9 mouse cellular contexts compared by ENCODE assay signal in the genomic region with DNA sequence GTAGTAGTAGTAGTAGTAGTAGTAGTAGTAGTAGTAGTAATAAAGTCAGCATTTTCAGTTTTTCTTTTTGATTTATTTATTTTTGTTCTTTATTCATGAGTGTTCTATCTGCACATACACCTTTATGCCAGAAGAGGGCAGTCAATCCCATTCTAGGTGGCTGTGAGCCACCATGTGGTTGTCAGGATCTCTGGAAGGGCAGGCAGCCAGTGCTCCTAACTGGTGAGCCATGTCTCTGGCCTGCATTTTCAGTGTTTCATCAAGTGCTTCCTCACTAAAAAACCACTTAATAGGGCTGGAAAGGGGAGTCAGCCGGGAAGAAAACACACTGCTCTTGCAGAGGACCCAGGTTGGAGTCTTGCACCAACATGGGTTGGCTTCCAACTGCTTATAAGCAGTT. TPM values are rescaled to one million over a fixed set of nuclear protein-coding genes. Genes with fewer than 3 reads are reported as not detected.
DNase-seq lines count a peak whose midpoint lies in the region; ATAC-seq and TF ChIP-seq lines count a peak whose summit lies in the region.
"Had no signal": no experiment of that assay in that cellular context is flagged by ENCODE, and none has a peak within 500 bp of the region (broad histone marks: within the 10 kb centered on the region; RNA-seq: fewer than 3 reads in every experiment).

No protein-coding gene starts in this region.

- H3K4me3 ChIP-seq in liver, embryonic 12.5 days = no peak overlapping the region
- no peak overlapping the region for H3K4me3 ChIP-seq in embryonic facial prominence, embryonic 14.5 days (ENCODE audit: low read depth, low read length)
- no peak overlapping the region for H3K4me3 ChIP-seq in heart, embryonic 16.5 days (ENCODE audit: low read length)
- no peak overlapping the region for H3K4me3 ChIP-seq in testis, adult 2 months (ENCODE audit: control insufficient read depth, low read depth, low read length)
- H3K4me3 ChIP-seq: embryonic facial prominence, embryonic 12.5 days had no signal

- no peak overlapping the region for H3K9ac ChIP-seq in liver, embryonic 12.5 days
- H3K9ac ChIP-seq in embryonic facial prominence, embryonic 14.5 days (ENCODE audit: low read depth, low read length) = no peak overlapping the region
- no peak overlapping the region for H3K9ac ChIP-seq in heart, embryonic 16.5 days (ENCODE audit: low read length)
- H3K9ac ChIP-seq: embryonic facial prominence, embryonic 12.5 days had no signal

- peaks cover 22% of the 10 kb centered on the region for H3K4me1 ChIP-seq in liver, embryonic 12.5 days
- H3K4me1 ChIP-seq in embryonic facial prominence, embryonic 14.5 days (ENCODE audit: control insufficient read depth, insufficient read depth, low read length) = no peaks in the 10 kb centered on the region
- peaks cover 16% of the 10 kb centered on the region for H3K4me1 ChIP-seq in heart, embryonic 16.5 days (ENCODE audit: control insufficient read depth, insufficient read depth, low read length)
- H3K4me1 ChIP-seq in testis, adult 2 months (ENCODE audit: control insufficient read depth, insufficient read depth, low read length) = peaks cover 4% of the 10 kb centered on the region; the same call in 1 of the 2 replicates
- H3K4me1 ChIP-seq: embryonic facial prominence, embryonic 12.5 days had no signal

- TF ChIP-seq CTCF in testis, adult 2 months (IDR thresholded peaks at IDR 0.05; ENCODE audit: control insufficient read depth, insufficient read depth, insufficient replicate concordance, low read depth, low read length) = peak; percentile 38; the same call in 1 of the 2 replicates

- peak; percentile 51 for DNase-seq in liver
- peak; percentile 79 for DNase-seq in adrenal gland, postnatal 14 days
- peak; percentile 68 for DNase-seq in embryonic facial prominence, embryonic 14.5 days (ENCODE audit: low spot score)
- peak; percentile 20 to 45 for DNase-seq in layer of hippocampus, postnatal 25 days (ENCODE audit: extremely low spot score in 1 of 2, low spot score in 1 of 2)

- no peak overlapping the region for H3K4me2 ChIP-seq in liver, embryonic 12.5 days
- no peak overlapping the region for H3K4me2 ChIP-seq in embryonic facial prominence, embryonic 14.5 days (ENCODE audit: low read depth, low read length)
- no peak overlapping the region for H3K4me2 ChIP-seq in heart, embryonic 16.5 days (ENCODE audit: low read depth, low read length)
- H3K4me2 ChIP-seq: embryonic facial prominence, embryonic 12.5 days had no signal

- no peak for ATAC-seq in liver, embryonic 12.5 days
- peak; percentile 45; the same call in 1 of the 2 replicates for ATAC-seq in embryonic facial prominence, embryonic 14.5 days (ENCODE audit: low read depth)
- ATAC-seq in heart, embryonic 16.5 days (replicated peaks; ENCODE audit: extremely low read depth, insufficient read depth, low FRiP score) = no peak
- ATAC-seq in megakaryocyte-erythroid progenitor cell, adult 5-6 weeks (replicated peaks; ENCODE audit: low FRiP score, low TSS enrichment, poor library complexity, severe bottlenecking) = peak; percentile 69

- H3K27ac ChIP-seq in liver, embryonic 12.5 days = no peak overlapping the region
- H3K27ac ChIP-seq in embryonic facial prominence, embryonic 14.5 days (replicated peaks; ENCODE audit: low read depth, low read length) = no peak overlapping the region
- peak overlapping the region; percentile 66 for H3K27ac ChIP-seq in heart, embryonic 16.5 days (ENCODE audit: low read length)
- no peak overlapping the region for H3K27ac ChIP-seq in testis, adult 2 months (ENCODE audit: control insufficient read depth, insufficient read depth, low read depth, low read length)
- H3K27ac ChIP-seq: embryonic facial prominence, embryonic 12.5 days had no signal

- TF ChIP-seq POLR2A in testis, adult 2 months (IDR thresholded peaks at IDR 0.05; ENCODE audit: control insufficient read depth, low read depth, low read length) = no peak

- 31% methylated on average over 1 of the region's 1 CpGs for WGBS in liver, embryonic 12.5 days (ENCODE audit: insufficient replicate concordance)
- WGBS in embryonic facial prominence, embryonic 14.5 days = 18% methylated on average over 1 of the region's 1 CpGs
- WGBS in heart, embryonic 16.5 days = 24% methylated on average over 1 of the region's 1 CpGs

- H3K36me3 ChIP-seq in liver, embryonic 12.5 days = peaks cover 1% of the 10 kb centered on the region
- peaks cover 21% of the 10 kb centered on the region for H3K36me3 ChIP-seq in embryonic facial prominence, embryonic 14.5 days (ENCODE audit: control insufficient read depth, insufficient read depth, low read length)
- peaks cover 4% of the 10 kb centered on the region for H3K36me3 ChIP-seq in heart, embryonic 16.5 days (ENCODE audit: control insufficient read depth, insufficient read depth)
- peaks cover under 1% of the 10 kb centered on the region; the same call in 1 of the 2 replicates for H3K36me3 ChIP-seq in testis, adult 2 months (ENCODE audit: control insufficient read depth, insufficient read depth, low read length)

- H3K27me3 ChIP-seq in liver, embryonic 12.5 days (replicated peaks) = no peaks in the 10 kb centered on the region
- no peaks in the 10 kb centered on the region for H3K27me3 ChIP-seq in embryonic facial prominence, embryonic 14.5 days (replicated peaks; ENCODE audit: control insufficient read depth, insufficient read depth, low read length)
- no peaks in the 10 kb centered on the region for H3K27me3 ChIP-seq in heart, embryonic 16.5 days (ENCODE audit: control insufficient read depth, insufficient read depth, low read length)
- H3K27me3 ChIP-seq in testis, adult 2 months (ENCODE audit: control insufficient read depth, insufficient read depth, low read length) = no peaks in the 10 kb centered on the region
- H3K27me3 ChIP-seq: embryonic facial prominence, embryonic 12.5 days had no signal

- H3K9me3 ChIP-seq in liver, embryonic 12.5 days (replicated peaks) = no peaks in the 10 kb centered on the region
- no peaks in the 10 kb centered on the region for H3K9me3 ChIP-seq in embryonic facial prominence, embryonic 14.5 days (ENCODE audit: control insufficient read depth, low read length)
- no peaks in the 10 kb centered on the region for H3K9me3 ChIP-seq in heart, embryonic 16.5 days (replicated peaks; ENCODE audit: control insufficient read depth, low read length)
- H3K9me3 ChIP-seq: embryonic facial prominence, embryonic 12.5 days had no signal

RNA-seq across cellular contexts. Expression of a gene that starts 10.9 kb away (rescaled TPM):
- polyA plus RNA-seq in liver, embryonic 12.5 days (2016; fragmentation: Nextera tagmentation; extraction: Ambion mirVana) = 37.2 and 38.4 TPM in 2 replicates
- 57.0 and 60.7 TPM in 2 replicates for total RNA-seq in adrenal gland, postnatal 14 days (2021)
- 83.7 and 94.0 TPM in 2 replicates for polyA plus RNA-seq in embryonic facial prominence, embryonic 14.5 days (2014; fragmentation: Nextera tagmentation; extraction: Ambion mirVana)
- 95.6 and 101 TPM in 2 replicates for polyA plus RNA-seq in heart, embryonic 16.5 days (2015; fragmentation: Nextera tagmentation; extraction: Ambion mirVana)
- total RNA-seq in layer of hippocampus, postnatal 25 days (2021) = 100 to 1,000 TPM; 123 to 127 TPM
- 14.2 and 17.8 TPM in 2 replicates for total RNA-seq in megakaryocyte-erythroid progenitor cell, adult 5-6 weeks (2014; fragmentation: Nextera tagmentation)
- total RNA-seq in megakaryocyte-erythroid progenitor cell, adult 5-6 weeks (2017) = 22.6 and 31.7 TPM in 2 replicates
- 214 and 266 TPM in 2 replicates for polyA plus RNA-seq in testis, adult 2 months (2012; rRNA removed)

RNA-seq across cellular contexts. Expression of a gene that starts 11.0 kb away (rescaled TPM):
- 18.5 and 18.9 TPM in 2 replicates for polyA plus RNA-seq in liver, embryonic 12.5 days (2016; fragmentation: Nextera tagmentation; extraction: Ambion mirVana)
- 11.5 and 12.7 TPM in 2 replicates for total RNA-seq in adrenal gland, postnatal 14 days (2021)
- 16.7 and 19.7 TPM in 2 replicates for polyA plus RNA-seq in embryonic facial prominence, embryonic 14.5 days (2014; fragmentation: Nextera tagmentation; extraction: Ambion mirVana)
- polyA plus RNA-seq in heart, embryonic 16.5 days (2015; fragmentation: Nextera tagmentation; extraction: Ambion mirVana) = 10.0 and 11.4 TPM in 2 replicates
- total RNA-seq in layer of hippocampus, postnatal 25 days (2021) = 1 to 10 TPM; 4.4 to 6.3 TPM
- 10.6 and 20.1 TPM in 2 replicates for total RNA-seq in megakaryocyte-erythroid progenitor cell, adult 5-6 weeks (2014; fragmentation: Nextera tagmentation)
- 9.8 and 21.1 TPM in 2 replicates for total RNA-seq in megakaryocyte-erythroid progenitor cell, adult 5-6 weeks (2017)
- polyA plus RNA-seq in testis, adult 2 months (2012; rRNA removed) = 1.5 TPM in 2 replicates

RNA-seq across cellular contexts. Expression of a gene that starts 36.8 kb away (rescaled TPM):
- 24.4 and 24.9 TPM in 2 replicates for polyA plus RNA-seq in liver, embryonic 12.5 days (2016; fragmentation: Nextera tagmentation; extraction: Ambion mirVana)
- 132 and 137 TPM in 2 replicates for total RNA-seq in adrenal gland, postnatal 14 days (2021)
- 37.7 and 42.6 TPM in 2 replicates for polyA plus RNA-seq in embryonic facial prominence, embryonic 14.5 days (2014; fragmentation: Nextera tagmentation; extraction: Ambion mirVana)
- 60.5 and 63.3 TPM in 2 replicates for polyA plus RNA-seq in heart, embryonic 16.5 days (2015; fragmentation: Nextera tagmentation; extraction: Ambion mirVana)
- 10 to 100 TPM; 37.8 to 37.9 TPM for total RNA-seq in layer of hippocampus, postnatal 25 days (2021)
- 16.1 and 24.1 TPM in 2 replicates for total RNA-seq in megakaryocyte-erythroid progenitor cell, adult 5-6 weeks (2014; fragmentation: Nextera tagmentation)
- total RNA-seq in megakaryocyte-erythroid progenitor cell, adult 5-6 weeks (2017) = 17.9 and 20.8 TPM in 2 replicates
- 16.9 and 17.1 TPM in 2 replicates for polyA plus RNA-seq in testis, adult 2 months (2012; rRNA removed)

Comparison
In these comparisons a context has a peak if more than half of its experiments do, and no peak if none do; other contexts are left out.
1. ATAC-seq: peak in embryonic facial prominence, embryonic 14.5 days (single experiment) and megakaryocyte-erythroid progenitor cell, adult 5-6 weeks (single experiment); none in liver, embryonic 12.5 days (single experiment) and heart, embryonic 16.5 days (single experiment).
2. Peak in every context shown above with its lines, with median percentiles within 50 percentile points of each other: DNase-seq.